Mouse (Mus musculus) kidney, embryonic 15.5 days (tissue): ENCODE measurements around the gene 2410004B18Rik. TPM values are rescaled to one million over a fixed set of nuclear protein-coding genes. Genes with fewer than 3 reads are reported as not detected.

ENCODE experiments used
- polyA plus RNA-seq: library from polyadenylated mRNA; unstranded; fragments of >200 nt; fragmentation: Nextera tagmentation; extraction: Ambion mirVana; gene quantifications from 2 replicates; pipeline ENCODE4 v1.2.1, GENCODE M21; 2015

The 2410004B18Rik gene
- polyA plus RNA-seq, 1 experiment from 2014 or later, result 50.2 TPM

Other genes starting within 250 kb of the 2410004B18Rik start
- 71.2 and 76.1 TPM in 2 replicates for gene Ddah1, start 179.3 kb upstream of the 2410004B18Rik start, polyA plus RNA-seq
- 52.2 and 53.5 TPM in 2 replicates for gene Bcl10, start 15.2 kb upstream of the 2410004B18Rik start, polyA plus RNA-seq
- gene Syde2, start 49.9 kb downstream of the 2410004B18Rik start, polyA plus RNA-seq, result 1.4 and 1.8 TPM in 2 replicates
- gene Wdr63, start 170.1 kb downstream of the 2410004B18Rik start, polyA plus RNA-seq, result 0.16 TPM in 1 of 2 replicates, not detected in the other
- gene Mcoln3, start 179.4 kb downstream of the 2410004B18Rik start, polyA plus RNA-seq, result 14.0 and 17.0 TPM in 2 replicates
- 0.78 and 0.91 TPM in 2 replicates for gene Mcoln2, start 211.8 kb downstream of the 2410004B18Rik start, polyA plus RNA-seq